9 mouse cellular contexts compared by ENCODE assay signal in the genomic region with DNA sequence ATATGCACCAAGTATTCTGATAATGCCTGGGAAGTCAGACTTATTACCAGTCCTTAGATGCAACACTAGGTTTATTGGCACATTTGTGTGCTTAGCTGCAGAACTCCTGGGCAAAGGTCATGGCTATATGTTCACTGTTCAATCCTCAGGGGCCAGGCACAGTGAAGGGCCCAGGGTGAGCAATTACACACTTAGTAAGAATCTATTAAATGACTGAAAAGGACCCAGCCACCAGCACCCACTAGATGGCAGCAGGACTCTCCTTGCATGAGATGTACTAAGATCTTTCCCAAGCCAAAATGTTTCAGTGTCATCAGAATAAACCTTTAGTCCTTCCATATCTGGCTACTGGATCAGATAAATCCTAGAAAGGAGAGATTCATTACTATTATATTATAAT. TPM values are rescaled to one million over a fixed set of nuclear protein-coding genes. Genes with fewer than 3 reads are reported as not detected.
DNase-seq lines count a peak whose midpoint lies in the region; TF ChIP-seq lines count a peak whose summit lies in the region.
"Had no signal": no experiment of that assay in that cellular context is flagged by ENCODE, and none has a peak within 500 bp of the region (broad histone marks: within the 10 kb centered on the region; RNA-seq: fewer than 3 reads in every experiment).

No protein-coding gene starts in this region.

- H3K36me3 ChIP-seq in small intestine, adult 2 months (ENCODE audit: control insufficient read depth, insufficient read depth, low read length), result no peaks in the 10 kb centered on the region
- H3K36me3 ChIP-seq: liver, embryonic 13.5 days had no signal

- no peak overlapping the region for H3K27ac ChIP-seq in cortical plate, adult 2 months (ENCODE audit: insufficient read depth, low read length)
- H3K27ac ChIP-seq in small intestine, adult 2 months (ENCODE audit: insufficient read depth, low read depth, low read length), result no peak overlapping the region
- H3K27ac ChIP-seq: liver, embryonic 13.5 days had no signal

- intact Hi-C loops in heart, postnatal 10 days (cut with DNase I), result loop anchor here (1.0 kb wide), 2 partner anchors 252 to 409 kb away; no protein-coding TSS in a partner anchor

- TF ChIP-seq POLR2A in cortical plate, adult 2 months (IDR thresholded peaks at IDR 0.05; ENCODE audit: extremely low read depth, insufficient read depth, low read length), result no peak
- TF ChIP-seq POLR2A in small intestine, adult 2 months (IDR thresholded peaks at IDR 0.05; ENCODE audit: low read depth, low read length), result no peak

- peak; percentile 80 for TF ChIP-seq CTCF in cortical plate, adult 2 months (IDR thresholded peaks at IDR 0.05; ENCODE audit: extremely low read depth, insufficient read depth, low read length)
- peak; percentile 32; the same call in 1 of the 2 replicates for TF ChIP-seq CTCF in small intestine, adult 2 months (IDR thresholded peaks at IDR 0.05; ENCODE audit: extremely low read depth, insufficient read length, insufficient replicate concordance, low read depth, low read length)

- H3K4me1 ChIP-seq in cortical plate, adult 2 months (ENCODE audit: control insufficient read depth, insufficient read depth, low read length), result no peaks in the 10 kb centered on the region
- H3K4me1 ChIP-seq in small intestine, adult 2 months (ENCODE audit: control insufficient read depth, insufficient read depth, insufficient read length, low read length), result 0 out of 2 replicates have a peak, but pooled peaks cover 2% of the 10 kb centered on the region
- H3K4me1 ChIP-seq: liver, embryonic 13.5 days had no signal

- peak; percentile 6 for DNase-seq in thymus, postnatal 4 days
- no peak for DNase-seq in thymus, adult 18-20 months
- DNase-seq in heart, postnatal 10 days, result peak; percentile 44 to 60
- DNase-seq in layer of hippocampus, adult 11-12 months (ENCODE audit: low spot score), result peak; percentile 82
- peak; percentile 4 for DNase-seq in lung, postnatal 36 days
- no peak for DNase-seq in MN1 (ENCODE audit: low spot score)
- DNase-seq: liver, embryonic 13.5 days had no signal

- no peak overlapping the region for H3K4me3 ChIP-seq in cortical plate, adult 2 months (ENCODE audit: insufficient read depth, low read length)
- H3K4me3 ChIP-seq in small intestine, adult 2 months (ENCODE audit: low read depth, low read length), result no peak overlapping the region
- H3K4me3 ChIP-seq: liver, embryonic 13.5 days had no signal

- H3K27me3 ChIP-seq in small intestine, adult 2 months (ENCODE audit: control insufficient read depth, insufficient read depth, low read length), result no peaks in the 10 kb centered on the region
- H3K27me3 ChIP-seq: liver, embryonic 13.5 days had no signal

RNA-seq across cellular contexts. Expression of a gene that starts 37.4 kb away (rescaled TPM):
- polyA plus RNA-seq in cortical plate, adult 2 months (2012; rRNA removed), result not detected in 2 replicates
- total RNA-seq in heart, postnatal 10 days (2021), result not detected
- not detected in 2 replicates for polyA plus RNA-seq in small intestine, adult 2 months (2012; rRNA removed)
- polyA plus RNA-seq: liver, embryonic 13.5 days had no signal

Comparison
In these comparisons a context has a peak if more than half of its experiments do, and no peak if none do; other contexts are left out.
1. DNase-seq: peak in thymus, postnatal 4 days (single experiment), heart, postnatal 10 days (2 of 2), layer of hippocampus, adult 11-12 months (single experiment) and lung, postnatal 36 days (single experiment); none in thymus, adult 18-20 months (0 of 2) and MN1 (single experiment).